ENCODE assay signal across 15 mouse cellular contexts in genomic region chr1:149388706-149389105, GRCm38 (mm10).
DNase-seq lines count a peak whose midpoint lies in the region; ATAC-seq lines count a peak whose summit lies in the region.
"Had no signal": no experiment of that assay in that cellular context is flagged by ENCODE, and none has a peak within 500 bp of the region (broad histone marks: within the 10 kb centered on the region; RNA-seq: fewer than 3 reads in every experiment).

No protein-coding gene starts in this region.

- ATAC-seq in forebrain, embryonic 12.5 days (ENCODE audit: low FRiP score), result 0 out of 2 replicates have a peak, but pooled peaks have one; percentile 9
- ATAC-seq in forebrain, embryonic 11.5 days (replicated peaks; ENCODE audit: low FRiP score), result no peak
- ATAC-seq: midbrain, embryonic 13.5 days; Patski had no signal

- no peaks in the 10 kb centered on the region for H3K36me3 ChIP-seq in forebrain, embryonic 12.5 days (replicated peaks)
- H3K36me3 ChIP-seq in forebrain, embryonic 11.5 days (ENCODE audit: control insufficient read depth, insufficient read depth, low read length), result no peaks in the 10 kb centered on the region
- H3K36me3 ChIP-seq: liver, embryonic 13.5 days; midbrain, embryonic 13.5 days had no signal

- no peak overlapping the region for H3K9ac ChIP-seq in forebrain, embryonic 12.5 days
- no peak overlapping the region for H3K9ac ChIP-seq in forebrain, embryonic 11.5 days (ENCODE audit: low read length)
- H3K9ac ChIP-seq: liver, embryonic 13.5 days; midbrain, embryonic 13.5 days had no signal

- DNase-seq in forebrain, embryonic 11.5 days (ENCODE audit: low spot score), result no peak
- DNase-seq in lung, postnatal 25 days (ENCODE audit: low spot score), result peak; percentile 2
- no peak for DNase-seq in lung, postnatal 4 days
- DNase-seq in cerebellum, postnatal 25 days, result peak; percentile 75 to 76
- peak; percentile 2 for DNase-seq in heart, postnatal 25 days (ENCODE audit: low spot score)
- no peak for DNase-seq in spleen, postnatal 36 days (ENCODE audit: low spot score in 2 of 2)
- no peak for DNase-seq in layer of hippocampus, postnatal 14 days (ENCODE audit: low spot score in 2 of 2)
- DNase-seq: embryo, embryonic 11 days; kidney, postnatal 10 days; liver, embryonic 13.5 days; thymus, postnatal 36 days had no signal

- H3K27ac ChIP-seq in forebrain, embryonic 12.5 days, result no peak overlapping the region
- no peak overlapping the region for H3K27ac ChIP-seq in forebrain, embryonic 11.5 days (ENCODE audit: low read depth, low read length)
- H3K27ac ChIP-seq: liver, embryonic 13.5 days; macrophage; midbrain, embryonic 13.5 days had no signal

- no peaks in the 10 kb centered on the region for H3K9me3 ChIP-seq in forebrain, embryonic 12.5 days
- H3K9me3 ChIP-seq in forebrain, embryonic 11.5 days (ENCODE audit: control insufficient read depth, low read length), result no peaks in the 10 kb centered on the region
- H3K9me3 ChIP-seq: liver, embryonic 13.5 days; midbrain, embryonic 13.5 days had no signal

- intact Hi-C loops in heart, postnatal 25 days (cut with DNase I), result no loop called here

- H3K27me3 ChIP-seq in forebrain, embryonic 12.5 days, result no peaks in the 10 kb centered on the region
- H3K27me3 ChIP-seq in forebrain, embryonic 11.5 days (ENCODE audit: control insufficient read depth, insufficient read depth, low read length), result no peaks in the 10 kb centered on the region
- H3K27me3 ChIP-seq: liver, embryonic 13.5 days; midbrain, embryonic 13.5 days; Patski had no signal

- H3K4me1 ChIP-seq in forebrain, embryonic 12.5 days, result no peaks in the 10 kb centered on the region
- no peaks in the 10 kb centered on the region for H3K4me1 ChIP-seq in forebrain, embryonic 11.5 days (replicated peaks; ENCODE audit: control insufficient read depth, insufficient read depth, low read length)
- H3K4me1 ChIP-seq: liver, embryonic 13.5 days; midbrain, embryonic 13.5 days had no signal

- 88% methylated on average over 3 of the region's 3 CpGs for WGBS in forebrain, embryonic 12.5 days
- WGBS in forebrain, embryonic 11.5 days, result 86% methylated on average over 3 of the region's 3 CpGs

- H3K4me3 ChIP-seq in forebrain, embryonic 12.5 days (replicated peaks), result no peak overlapping the region
- H3K4me3 ChIP-seq in forebrain, embryonic 11.5 days (ENCODE audit: low read depth, low read length), result no peak overlapping the region
- H3K4me3 ChIP-seq: liver, embryonic 13.5 days; midbrain, embryonic 13.5 days had no signal

- no peak overlapping the region for H3K4me2 ChIP-seq in forebrain, embryonic 12.5 days
- H3K4me2 ChIP-seq in forebrain, embryonic 11.5 days (ENCODE audit: low read depth, low read length, severe bottlenecking), result no peak overlapping the region
- H3K4me2 ChIP-seq: liver, embryonic 13.5 days; midbrain, embryonic 13.5 days had no signal

Comparison
In these comparisons a context has a peak if more than half of its experiments do, and no peak if none do; other contexts are left out.
1. DNase-seq: peak in lung, postnatal 25 days (single experiment), cerebellum, postnatal 25 days (2 of 2) and heart, postnatal 25 days (single experiment); none in forebrain, embryonic 11.5 days (single experiment), lung, postnatal 4 days (0 of 2), spleen, postnatal 36 days (0 of 2) and layer of hippocampus, postnatal 14 days (0 of 2).